Mouse (Mus musculus) kidney, postnatal 0 days (tissue): Measurements from ENCODE around the gene Lekr1. TPM values are rescaled to one million over a fixed set of nuclear protein-coding genes. Genes with fewer than 3 reads are reported as not detected.

Experiments
- ATAC-seq: fragments of 200-750 bp; cut with Nextera tagmentation; replicated peaks from 2 replicates; pipeline ENCODE4 v1.8.0; 2017; ENCODE audit warnings: low read depth, moderate number of reproducible peaks, moderate TSS enrichment, moderate library complexity; ENCODE audit not compliant: low FRiP score
- DNase-seq: peaks from one replicate; pipeline ENCODE4 v3.0.0-alpha.2; 2016; ENCODE audit warnings: low spot score
- H3K27ac ChIP-seq: fragments of 300-500 bp; sonication (generic); 2 replicates; pipeline ENCODE4 v1.5.1; 2014; ENCODE audit warnings: mild to moderate bottlenecking
- H3K27me3 ChIP-seq: fragments of 300-500 bp; sonication (generic); 2 replicates; pipeline ENCODE4 v1.6.1; 2014; ENCODE audit warnings: low read length, mixed read lengths; ENCODE audit not compliant: insufficient read depth
- H3K36me3 ChIP-seq: fragments of 300-500 bp; sonication (generic); 2 replicates; pipeline ENCODE4 v1.6.1; 2014; ENCODE audit warnings: low read length, mixed read lengths; ENCODE audit not compliant: insufficient read depth
- H3K4me1 ChIP-seq: fragments of 300-500 bp; sonication (generic); replicated peaks from 2 replicates; pipeline ENCODE4 v1.6.1; 2014; ENCODE audit warnings: antibody characterized with exemption, low read length, mixed read lengths; ENCODE audit not compliant: insufficient read depth
- H3K4me2 ChIP-seq: fragments of 300-500 bp; sonication (generic); 2 replicates; pipeline ENCODE4 v1.6.1; 2014; ENCODE audit warnings: mild to moderate bottlenecking, low read length, moderate library complexity, mixed read lengths
- H3K4me3 ChIP-seq: fragments of 300-500 bp; sonication (generic); replicated peaks from 2 replicates; pipeline ENCODE4 v1.5.1; 2014; ENCODE audit warnings: low read depth, low read length
- H3K9ac ChIP-seq: fragments of 300-500 bp; sonication (generic); 2 replicates; pipeline ENCODE4 v1.6.1; 2014; ENCODE audit warnings: low read depth, low read length
- H3K9me3 ChIP-seq: fragments of 300-500 bp; sonication (generic); replicated peaks from 2 replicates; pipeline ENCODE4 v1.6.1; 2016; ENCODE audit warnings: low read length, inconsistent platforms, mixed read lengths
- CTCF ChIP-seq: IDR thresholded peaks from 2 replicates; pipeline ENCODE4 v1.5.1; 2016; ENCODE audit warnings: antibody characterized with exemption, low read depth, mild to moderate bottlenecking, moderate library complexity
- WGBS: fragments of 180-500 bp; shearing (Covaris S2); extraction: QIAGEN DNeasy Blood & Tissue Kit; methylation state at CpG from one replicate; pipeline ENCODE4 v1.1.7; 2014; 5-methylcytosine and 5-hydroxymethylcytosine counted together
- polyA plus RNA-seq: library from polyadenylated mRNA; unstranded; fragments of >200 nt; fragmentation: Nextera tagmentation; extraction: Ambion mirVana; gene quantifications from 2 replicates; pipeline ENCODE4 v1.2.1, GENCODE M21; 2015

Gene Lekr1
- polyA plus RNA-seq, 1 experiment from 2014 or later, result 6.9 TPM

DNA sequence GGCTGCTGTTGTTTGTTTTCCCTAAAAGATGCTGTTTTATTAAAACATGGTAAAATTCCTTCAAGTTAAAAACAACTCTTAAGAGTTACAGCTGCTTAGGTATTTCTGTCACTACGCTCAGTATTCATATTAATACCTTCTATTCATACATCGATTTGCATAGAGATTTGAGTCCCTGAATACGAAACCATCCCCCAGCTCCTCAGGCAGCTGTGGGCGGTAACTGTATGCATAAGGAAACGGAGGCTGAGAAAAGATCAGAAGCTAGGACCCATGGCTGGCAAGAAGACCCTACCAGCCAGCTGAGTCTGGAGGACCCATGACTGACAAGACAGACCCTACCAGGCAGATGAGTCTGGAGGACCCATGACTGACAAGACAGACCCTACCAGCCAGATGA lies 189.5 kb downstream of the Lekr1 start:
- ATAC-seq, result no peak
- no peaks in the 10 kb centered on the region for H3K36me3 ChIP-seq
- H3K27me3 ChIP-seq, result no peaks in the 10 kb centered on the region
- H3K9ac ChIP-seq, result no peak overlapping the region
- no peak for TF ChIP-seq CTCF
- H3K4me3 ChIP-seq, result no peak overlapping the region
- no peak overlapping the region for H3K27ac ChIP-seq
- WGBS, result 90% methylated on average over 5 of the region's 5 CpGs
- no peaks in the 10 kb centered on the region for H3K9me3 ChIP-seq
- peaks cover 6% of the 10 kb centered on the region for H3K4me1 ChIP-seq
- DNase-seq, result no peak
- no peak overlapping the region for H3K4me2 ChIP-seq

DNA sequence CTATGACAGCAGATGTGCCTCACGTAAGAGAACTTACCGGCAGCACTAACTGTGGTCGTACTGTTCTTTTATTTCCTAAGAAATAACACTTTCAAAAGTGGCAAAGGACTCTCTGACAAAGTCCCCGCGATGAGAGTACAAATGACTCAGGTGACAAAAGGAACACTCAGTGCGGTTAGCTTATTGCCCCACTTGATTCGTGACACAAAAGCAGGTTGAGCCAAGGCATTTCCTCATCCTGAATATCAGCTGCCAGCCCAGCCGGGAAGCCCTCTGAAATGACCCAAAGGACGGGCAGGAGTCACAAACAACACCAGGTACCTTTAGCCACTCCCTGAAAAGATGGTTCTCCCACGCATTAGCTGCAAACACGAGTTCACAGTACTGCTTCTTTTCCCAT lies 192.1 kb downstream of the Lekr1 start:
- no peaks in the 10 kb centered on the region for H3K36me3 ChIP-seq
- no peak for TF ChIP-seq CTCF
- H3K9ac ChIP-seq, result no peak overlapping the region
- no peaks in the 10 kb centered on the region for H3K27me3 ChIP-seq
- no peak for DNase-seq
- peaks cover 10% of the 10 kb centered on the region for H3K4me1 ChIP-seq
- no peak overlapping the region for H3K27ac ChIP-seq
- no peak overlapping the region for H3K4me3 ChIP-seq
- ATAC-seq, result no peak
- WGBS, result 43% methylated on average over 11 of the region's 11 CpGs
- H3K9me3 ChIP-seq, result no peaks in the 10 kb centered on the region
- H3K4me2 ChIP-seq, result no peak overlapping the region

DNA sequence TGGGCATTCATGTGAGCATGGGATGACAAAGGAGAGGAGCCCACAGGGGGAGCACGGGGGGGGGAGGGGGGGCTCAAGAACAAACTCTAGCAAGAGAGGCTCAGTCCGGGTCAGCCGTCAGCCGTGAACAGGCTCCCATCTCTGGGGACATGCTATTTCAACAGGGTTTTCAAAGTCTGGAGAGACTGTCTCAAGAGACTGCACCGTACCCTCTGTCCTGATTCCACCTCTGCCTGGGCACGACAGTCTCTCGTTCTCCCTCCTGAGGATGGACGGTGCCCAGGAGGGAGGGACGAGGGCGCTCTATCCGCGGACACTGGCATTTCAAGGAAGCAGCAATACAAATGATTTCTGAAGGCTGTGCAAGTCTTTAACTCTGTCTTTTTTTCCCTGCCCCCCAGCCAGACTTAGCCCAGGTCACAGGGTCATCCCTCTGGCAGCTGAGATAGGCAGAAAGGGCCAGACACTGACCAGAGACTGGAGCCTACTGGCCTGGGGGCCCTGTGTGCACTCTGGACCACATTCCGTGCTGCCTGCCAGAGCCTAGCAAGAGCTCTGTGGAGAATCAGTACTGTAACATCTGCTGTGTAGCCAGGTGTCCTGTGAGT lies 192.8 kb downstream of the Lekr1 start:
- H3K27ac ChIP-seq, result no peak overlapping the region
- no peak overlapping the region for H3K9ac ChIP-seq
- no peak for TF ChIP-seq CTCF
- ATAC-seq, result peak; percentile 82
- H3K36me3 ChIP-seq, result no peaks in the 10 kb centered on the region
- no peak for DNase-seq
- H3K9me3 ChIP-seq, result no peaks in the 10 kb centered on the region
- WGBS, result 17% methylated on average over 13 of the region's 13 CpGs
- no peak overlapping the region for H3K4me3 ChIP-seq
- H3K4me1 ChIP-seq, result peaks cover 10% of the 10 kb centered on the region
- H3K4me2 ChIP-seq, result 0 out of 2 replicates have a peak overlapping the region, but pooled peaks have one; percentile 8
- H3K27me3 ChIP-seq, result no peaks in the 10 kb centered on the region

DNA sequence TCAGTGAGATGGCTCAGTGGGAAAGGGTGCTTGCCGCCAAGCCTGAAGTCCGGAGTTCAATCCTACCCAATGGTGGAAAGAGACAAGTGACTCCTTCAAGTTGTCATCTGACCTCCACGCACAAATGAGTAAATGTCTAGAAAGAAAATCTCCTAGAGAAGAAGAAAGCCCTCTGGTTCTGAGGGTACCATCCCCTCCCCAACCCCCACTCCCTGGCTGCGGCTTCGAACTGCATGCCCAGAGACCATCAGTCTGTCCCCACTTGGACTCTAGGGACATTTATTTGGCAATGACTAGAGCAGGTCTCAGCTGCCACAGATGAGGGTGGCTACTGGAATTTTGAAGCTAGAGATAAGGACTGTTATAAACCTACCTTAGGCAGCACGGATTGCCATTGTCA lies 193.7 kb downstream of the Lekr1 start:
- DNase-seq, result no peak
- H3K27me3 ChIP-seq, result no peaks in the 10 kb centered on the region
- no peak overlapping the region for H3K27ac ChIP-seq
- no peak overlapping the region for H3K4me2 ChIP-seq
- ATAC-seq, result no peak
- no peak for TF ChIP-seq CTCF
- WGBS, result 91% methylated on average over 6 of the region's 6 CpGs
- H3K4me3 ChIP-seq, result no peak overlapping the region
- H3K4me1 ChIP-seq, result peaks cover 10% of the 10 kb centered on the region
- no peak overlapping the region for H3K9ac ChIP-seq
- H3K36me3 ChIP-seq, result no peaks in the 10 kb centered on the region
- H3K9me3 ChIP-seq, result no peaks in the 10 kb centered on the region

DNA sequence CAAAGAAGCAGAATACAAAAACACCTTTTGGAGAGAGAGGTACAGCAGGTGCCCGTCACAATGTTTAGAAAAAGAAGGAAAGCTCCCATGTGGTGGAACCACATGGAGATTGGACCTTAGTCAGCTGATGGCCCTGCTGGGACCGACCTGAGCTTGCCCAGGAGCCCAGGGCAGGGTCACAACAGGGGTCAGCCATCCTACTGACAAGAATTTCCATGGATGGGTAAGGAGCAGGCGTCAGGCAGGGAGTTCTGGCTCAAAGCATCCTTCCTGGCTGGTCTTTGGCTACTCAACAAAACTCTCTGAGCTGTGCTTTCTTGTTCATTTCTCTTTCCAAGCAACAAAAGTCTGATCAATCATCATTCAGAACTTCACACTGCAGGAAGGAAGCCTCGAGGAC lies 194.9 kb downstream of the Lekr1 start:
- WGBS, result 44% methylated on average over 4 of the region's 4 CpGs
- no peak overlapping the region for H3K4me2 ChIP-seq
- DNase-seq (no peak), ATAC-seq (0 out of 2 replicates have a peak, but pooled peaks have one; percentile 29)
- no peak overlapping the region for H3K27ac ChIP-seq
- no peak overlapping the region for H3K9ac ChIP-seq
- H3K36me3 ChIP-seq, result no peaks in the 10 kb centered on the region
- no peak for TF ChIP-seq CTCF
- H3K4me3 ChIP-seq, result no peak overlapping the region
- H3K4me1 ChIP-seq, result peaks cover 10% of the 10 kb centered on the region
- no peaks in the 10 kb centered on the region for H3K27me3 ChIP-seq
- H3K9me3 ChIP-seq, result no peaks in the 10 kb centered on the region

DNA sequence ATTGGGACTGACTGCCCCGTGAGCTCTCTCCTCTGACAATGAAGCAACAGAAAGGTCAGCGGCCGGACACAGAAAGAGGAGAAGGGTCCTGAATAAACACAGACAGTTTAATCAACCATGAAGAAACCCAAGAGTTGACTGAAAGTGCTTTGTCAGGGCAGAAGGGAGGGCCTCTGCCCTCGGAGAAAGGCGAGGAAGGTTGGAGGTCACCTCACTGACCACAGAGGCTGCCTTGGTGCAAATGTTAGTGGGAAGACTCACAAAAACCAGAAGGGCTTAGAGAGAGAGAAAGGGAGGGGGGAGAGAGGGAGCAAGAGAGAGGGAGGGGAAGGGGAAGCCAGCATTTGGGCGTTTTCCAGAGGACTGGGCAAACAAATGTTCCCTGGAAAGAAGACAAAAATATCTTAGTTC lies 195.4 kb downstream of the Lekr1 start:
- no peak for TF ChIP-seq CTCF
- WGBS, result 8% methylated on average over 6 of the region's 6 CpGs
- Histone ChIP-seq H3K4me2 (no peak overlapping the region), H3K27ac (no peak overlapping the region), H3K4me3 (no peak overlapping the region), H3K27me3 (no peaks in the 10 kb centered on the region), H3K36me3 (no peaks in the 10 kb centered on the region), H3K9me3 (no peaks in the 10 kb centered on the region), H3K9ac (no peak overlapping the region), H3K4me1 (peaks cover 10% of the 10 kb centered on the region)
- ATAC-seq, result peak; percentile 52
- peak; percentile 83 for DNase-seq

DNA sequence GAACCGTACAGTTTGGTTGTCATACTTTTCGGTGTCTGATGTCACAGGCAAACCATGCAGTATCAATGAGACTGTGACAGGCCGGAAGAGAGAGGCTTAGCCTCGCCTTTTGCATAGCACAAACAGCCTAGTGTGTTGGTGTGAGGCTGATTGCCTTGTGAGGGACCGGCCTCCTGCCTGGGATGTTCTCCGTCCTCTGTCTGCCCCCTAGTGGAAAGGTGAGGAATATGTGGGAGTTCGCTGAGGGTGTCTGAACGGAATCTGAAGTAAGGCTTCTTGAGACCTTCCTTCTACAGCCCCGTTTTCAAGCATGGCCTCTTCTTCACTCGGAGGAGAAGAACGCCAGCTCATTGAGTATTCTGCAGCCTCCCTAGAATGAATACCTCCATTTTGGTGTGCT lies 197.3 kb downstream of the Lekr1 start:
- peak; percentile 98 for TF ChIP-seq CTCF
- Histone ChIP-seq H3K36me3 (no peaks in the 10 kb centered on the region), H3K27me3 (no peaks in the 10 kb centered on the region), H3K4me3 (no peak overlapping the region), H3K4me2 (peak overlapping the region; percentile 23; the same call in 1 of the 2 replicates), H3K9me3 (no peaks in the 10 kb centered on the region), H3K9ac (no peak overlapping the region), H3K4me1 (peaks cover 10% of the 10 kb centered on the region), H3K27ac (no peak overlapping the region)
- WGBS, result 3% methylated on average over 11 of the region's 11 CpGs
- DNase-seq, result peak; percentile 94
- ATAC-seq, result peak; percentile 33; the same call in 1 of the 2 replicates
